Mouse (Mus musculus) CH12.LX (cell line): ENCODE measurements at regions not wholly inside any gene's neighbourhood (a gene's known extent, or its start where the extent isn't known, plus 50 kb on each side); places are given as distances from the start of the nearest gene placed in this dataset.

Experiments used
- BHLHE40 ChIP-seq: IDR thresholded peaks from 2 replicates; pipeline ENCODE4 v1.6.1; 2011; ENCODE audit warnings: mild to moderate bottlenecking, low read depth, low read length, improper control_type of control experiment
- CTCF ChIP-seq, 2 experiments: IDR thresholded peaks in 1 of 2; conservative IDR thresholded peaks in 1 of 2; 2 replicates each; pipeline ENCODE4 v1.5.1; 2011 to 2012; ENCODE audit warnings: low read depth in 2 of 2, low read length in 2 of 2, improper control_type of control experiment in 1 of 2, inconsistent platforms in 1 of 2, mild to moderate bottlenecking in 1 of 2, moderate library complexity in 1 of 2
- ELF1 ChIP-seq: IDR thresholded peaks from 2 replicates; pipeline ENCODE4 v1.6.1; 2014; ENCODE audit warnings: low read depth, mild to moderate bottlenecking, inconsistent platforms, low read length, improper control_type of control experiment
- EP300 ChIP-seq: IDR thresholded peaks from 2 replicates; pipeline ENCODE4 v1.6.1; 2011; ENCODE audit warnings: low read length, improper control_type of control experiment
- MAFK ChIP-seq: IDR thresholded peaks from 2 replicates; pipeline ENCODE4 v1.6.1; 2011; ENCODE audit warnings: low read length, improper control_type of control experiment; ENCODE audit not compliant: insufficient replicate concordance
- MAX ChIP-seq: IDR thresholded peaks from 2 replicates; pipeline ENCODE4 v1.6.1; 2011; ENCODE audit warnings: low read length, improper control_type of control experiment
- MEF2A ChIP-seq: IDR thresholded peaks from 2 replicates; pipeline ENCODE4 v1.6.1; 2014; ENCODE audit warnings: low read depth, mild to moderate bottlenecking, inconsistent platforms, low read length, improper control_type of control experiment, borderline replicate concordance
- MYC ChIP-seq: IDR thresholded peaks from 2 replicates; pipeline ENCODE4 v1.6.1; 2011; ENCODE audit warnings: low read depth, mild to moderate bottlenecking, improper control_type of control experiment, low read length
- NRF1 ChIP-seq: IDR thresholded peaks from 2 replicates; pipeline ENCODE4 v1.6.1; 2014; ENCODE audit warnings: low read depth, mild to moderate bottlenecking, inconsistent platforms, low read length, improper control_type of control experiment, moderate library complexity
- POLR2A ChIP-seq: IDR thresholded peaks from 2 replicates; pipeline ENCODE4 v1.6.1; 2011; ENCODE audit warnings: low read depth, mild to moderate bottlenecking, improper control_type of control experiment, low read length
- RCOR1 ChIP-seq: conservative IDR thresholded peaks from 2 replicates; pipeline ENCODE4 v1.6.1; 2012; ENCODE audit warnings: low read depth, mild to moderate bottlenecking, inconsistent platforms, low read length, improper control_type of control experiment

DNA sequence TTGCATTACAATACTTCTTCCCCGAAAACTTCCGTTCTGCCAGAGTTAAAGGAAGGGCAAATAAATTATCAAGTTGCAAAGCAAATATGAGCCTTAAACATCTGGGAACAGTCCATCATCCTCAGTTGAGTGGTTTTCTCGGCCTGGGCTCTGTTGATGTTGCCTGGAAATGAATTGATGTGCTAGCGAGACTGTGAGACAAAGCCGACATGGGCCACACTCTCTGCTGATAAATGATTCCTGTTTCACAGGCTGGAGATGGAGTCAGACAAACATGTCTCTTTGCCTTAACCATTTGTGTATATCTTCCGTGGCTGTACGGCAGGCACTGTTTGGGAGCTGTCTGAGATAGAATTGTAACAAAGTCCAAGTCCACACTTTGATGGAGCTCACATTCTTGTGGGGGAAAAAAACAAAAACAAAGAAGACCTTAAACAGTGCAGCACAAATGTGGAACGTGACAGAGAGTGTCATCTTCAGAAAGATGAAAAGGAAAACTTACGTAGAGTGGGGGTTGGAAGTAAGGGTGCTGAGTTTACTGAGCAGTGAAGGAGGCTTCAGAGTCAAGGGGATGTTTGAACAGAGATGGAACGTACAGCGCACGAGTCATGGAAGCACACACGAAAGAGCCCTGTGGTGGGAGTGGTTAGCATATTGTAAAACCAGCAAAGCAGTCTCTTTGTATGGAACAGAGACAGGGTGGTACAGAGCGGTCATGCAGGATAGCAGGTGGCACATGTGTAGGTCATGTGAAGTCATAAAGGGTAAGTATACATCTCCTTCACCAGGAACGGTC lies 442.2 kb upstream of the Gm19410 start:
- TF ChIP-seq MAX (no peak), MYC (no peak), EP300 (no peak), CTCF (conservative IDR thresholded peaks at IDR 0.05 in 1 of 2, IDR thresholded peaks at IDR 0.05 in 1 of 2; ENCODE audit: low read depth in 2 of 2, low read length in 2 of 2) (no peak), MAFK (no peak), BHLHE40 (no peak), POLR2A (no peak), RCOR1 (no peak), NRF1 (no peak), ELF1 (no peak), MEF2A (no peak)
